Mouse (Mus musculus) cerebellum, adult 2 months (tissue): ENCODE data around the gene Maml3.

Source experiments
- CTCF ChIP-seq: fragments of 200-500 bp; IDR thresholded peaks from 2 replicates; pipeline ENCODE4 v1.5.1; 2011; ENCODE audit warnings: low read depth, mild to moderate bottlenecking, control low read depth, low read length, moderate library complexity, borderline replicate concordance; ENCODE audit not compliant: insufficient read depth
- POLR2A ChIP-seq: fragments of 200-500 bp; IDR thresholded peaks from 2 replicates; pipeline ENCODE4 v1.6.1; 2011; ENCODE audit warnings: low read length, control low read depth, borderline replicate concordance; ENCODE audit not compliant: insufficient read depth

GRCm38 (mm10) chr3:51965436-51965835, 139.4 kb downstream of the Maml3 start:
- TF ChIP-seq POLR2A (no peak), CTCF (no peak)
